27 mouse cellular contexts compared by ENCODE assay signal in the genomic region with DNA sequence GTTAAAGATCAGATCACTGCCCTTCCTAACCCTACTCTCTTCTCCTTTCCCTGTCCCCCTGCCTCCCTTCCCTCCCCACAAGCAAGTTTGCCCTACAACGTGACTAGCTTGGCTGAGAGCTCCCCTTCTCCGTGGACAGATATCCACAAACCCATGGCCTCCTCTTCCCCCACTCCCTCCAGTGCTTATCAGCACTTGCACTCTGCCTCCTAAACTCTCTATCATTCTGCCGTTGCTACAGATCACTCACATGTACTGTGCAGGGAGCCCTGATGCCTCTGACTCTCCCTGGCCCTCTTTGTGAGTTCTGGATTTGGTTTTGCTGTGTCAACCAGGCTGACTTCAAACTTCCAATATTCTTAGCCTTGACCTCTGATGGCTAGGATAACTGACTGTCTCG. TPM values are rescaled to one million over a fixed set of nuclear protein-coding genes. Genes with fewer than 3 reads are reported as not detected.
DNase-seq lines count a peak whose midpoint lies in the region; ATAC-seq and TF ChIP-seq lines count a peak whose summit lies in the region.
"Had no signal": no experiment of that assay in that cellular context is flagged by ENCODE, and none has a peak within 500 bp of the region (broad histone marks: within the 10 kb centered on the region; RNA-seq: fewer than 3 reads in every experiment).

No protein-coding gene starts in this region.

- H3K4me2 ChIP-seq in liver, embryonic 11.5 days: no peak overlapping the region
- H3K4me2 ChIP-seq in liver, embryonic 14.5 days (ENCODE audit: low read depth): no peak overlapping the region
- H3K4me2 ChIP-seq: embryonic facial prominence, embryonic 13.5 days; forebrain, embryonic 12.5 days; forebrain, embryonic 15.5 days; hindbrain, embryonic 12.5 days; hindbrain, embryonic 15.5 days had no signal

- TF ChIP-seq POLR2A in MEL (IDR thresholded peaks at IDR 0.05; ENCODE audit: control insufficient read depth in 1 of 2, insufficient read depth in 1 of 2, low read depth in 1 of 2, low read length in 2 of 2, poor library complexity in 1 of 2): no peak

- no peaks in the 10 kb centered on the region for H3K9me3 ChIP-seq in MEL (replicated peaks; ENCODE audit: insufficient read depth, low read length)
- no peaks in the 10 kb centered on the region for H3K9me3 ChIP-seq in liver, embryonic 11.5 days (ENCODE audit: control insufficient read depth, low read length)
- no peaks in the 10 kb centered on the region for H3K9me3 ChIP-seq in liver, embryonic 14.5 days (ENCODE audit: control insufficient read depth, low read length)
- H3K9me3 ChIP-seq: embryonic facial prominence, embryonic 10.5 days; embryonic facial prominence, embryonic 13.5 days; forebrain, embryonic 12.5 days; forebrain, embryonic 15.5 days; hindbrain, embryonic 12.5 days; hindbrain, embryonic 15.5 days had no signal

- peak; percentile 78 for ATAC-seq in liver, embryonic 11.5 days (replicated peaks; ENCODE audit: low FRiP score)
- ATAC-seq in liver, embryonic 14.5 days (ENCODE audit: insufficient read depth): peak; percentile 69
- peak; percentile 51 for ATAC-seq in megakaryocyte progenitor cell, adult 5-6 weeks (replicated peaks; ENCODE audit: poor library complexity)
- ATAC-seq: CD4-positive, CD25-positive, alpha-beta regulatory T cell, adult 4 months; forebrain, embryonic 15.5 days; Patski had no signal

- no peak overlapping the region for H3K4me3 ChIP-seq in MEL (ENCODE audit: control insufficient read depth in 1 of 2, insufficient read depth in 1 of 2, low read depth in 2 of 2, low read length in 2 of 2)
- no peak overlapping the region for H3K4me3 ChIP-seq in liver, embryonic 11.5 days (ENCODE audit: low read depth, low read length)
- H3K4me3 ChIP-seq in liver, embryonic 14.5 days (ENCODE audit: insufficient read depth in 1 of 2, low read depth in 2 of 2, low read length in 2 of 2): no peak overlapping the region
- H3K4me3 ChIP-seq: embryonic facial prominence, embryonic 10.5 days; embryonic facial prominence, embryonic 13.5 days; erythroblast, embryonic 14.5 days; forebrain, embryonic 12.5 days; forebrain, embryonic 15.5 days; hindbrain, embryonic 12.5 days; hindbrain, embryonic 15.5 days had no signal

- H3K79me2 ChIP-seq in MEL (ENCODE audit: control insufficient read depth, insufficient read depth, low read length, poor library complexity): no peaks in the 10 kb centered on the region

- 23% methylated on average over 4 of the region's 4 CpGs for WGBS in liver, embryonic 11.5 days
- WGBS in liver, embryonic 14.5 days (ENCODE audit: insufficient replicate concordance): 13% methylated on average over 4 of the region's 4 CpGs

- no peak overlapping the region for H3K9ac ChIP-seq in MEL (ENCODE audit: control insufficient read depth, low read depth, low read length, poor library complexity, severe bottlenecking)
- H3K9ac ChIP-seq in liver, embryonic 11.5 days (ENCODE audit: low read depth, low read length): no peak overlapping the region
- H3K9ac ChIP-seq in liver, embryonic 14.5 days (replicated peaks): no peak overlapping the region
- H3K9ac ChIP-seq: embryonic facial prominence, embryonic 13.5 days; forebrain, embryonic 12.5 days; forebrain, embryonic 15.5 days; hindbrain, embryonic 12.5 days; hindbrain, embryonic 15.5 days had no signal

- H3K27ac ChIP-seq in MEL (ENCODE audit: control insufficient read depth, low read depth, low read length): no peak overlapping the region
- no peak overlapping the region for H3K27ac ChIP-seq in liver, embryonic 11.5 days (ENCODE audit: low read depth, low read length)
- H3K27ac ChIP-seq in liver, embryonic 14.5 days: no peak overlapping the region
- H3K27ac ChIP-seq: embryonic facial prominence, embryonic 10.5 days; embryonic facial prominence, embryonic 13.5 days; forebrain, embryonic 12.5 days; forebrain, embryonic 15.5 days; hindbrain, embryonic 12.5 days; hindbrain, embryonic 15.5 days had no signal

- peak; percentile 60 for DNase-seq in MEL (ENCODE audit: low read depth, low spot score)
- peak; percentile 28 for DNase-seq in liver, embryonic 11.5 days (ENCODE audit: low spot score)
- DNase-seq in liver, embryonic 14.5 days (ENCODE audit: low read depth in 3 of 3, low spot score in 3 of 3): no peak
- DNase-seq in Muller cell, postnatal 12 days (ENCODE audit: inconsistent ontology term): no peak
- DNase-seq in ovary, adult 18-20 months (ENCODE audit: low spot score): no peak
- no peak for DNase-seq in testis, postnatal 14 days (ENCODE audit: low spot score)
- DNase-seq: adrenal gland, adult 2 months; adrenal gland, postnatal 14 days; cerebellum, adult 11-12 months; cerebellum, adult 8-10 months; cerebellum, postnatal 10 days; cerebellum, postnatal 36 days; embryo, embryonic 11 days; gastrocnemius, postnatal 25 days; heart, adult 18-20 months had no signal

- TF ChIP-seq CTCF in MEL (IDR thresholded peaks at IDR 0.05 in 2 of 3, conservative IDR thresholded peaks at IDR 0.05 in 1 of 3; ENCODE audit: control insufficient read depth in 1 of 3, insufficient read depth in 1 of 3, low read depth in 2 of 3, low read length in 3 of 3, poor library complexity in 1 of 3, severe bottlenecking in 1 of 3): no peak
- TF ChIP-seq CTCF in liver, embryonic 14.5 days (IDR thresholded peaks at IDR 0.05; ENCODE audit: low read depth): no peak

- peaks cover 0 to 3% of the 10 kb centered on the region in 2 experiments; a peak in 2 of 4 replicates for H3K36me3 ChIP-seq in MEL (ENCODE audit: control insufficient read depth in 1 of 2, insufficient read depth in 2 of 2, low read length in 2 of 2)
- no peaks in the 10 kb centered on the region for H3K36me3 ChIP-seq in liver, embryonic 11.5 days (ENCODE audit: control insufficient read depth, insufficient read depth, low read length)
- H3K36me3 ChIP-seq in liver, embryonic 14.5 days (replicated peaks; ENCODE audit: control insufficient read depth, insufficient read depth, low read depth): no peaks in the 10 kb centered on the region
- H3K36me3 ChIP-seq: embryonic facial prominence, embryonic 10.5 days; embryonic facial prominence, embryonic 13.5 days; forebrain, embryonic 12.5 days; forebrain, embryonic 15.5 days; hindbrain, embryonic 12.5 days; hindbrain, embryonic 15.5 days had no signal

- no peaks in the 10 kb centered on the region for H3K27me3 ChIP-seq in MEL (ENCODE audit: control insufficient read depth in 1 of 2, insufficient read depth in 2 of 2, low read length in 2 of 2)
- no peaks in the 10 kb centered on the region for H3K27me3 ChIP-seq in liver, embryonic 11.5 days (replicated peaks; ENCODE audit: control insufficient read depth, insufficient read depth, low read length)
- no peaks in the 10 kb centered on the region for H3K27me3 ChIP-seq in liver, embryonic 14.5 days (ENCODE audit: control insufficient read depth, insufficient read depth, low read length)
- H3K27me3 ChIP-seq: embryonic facial prominence, embryonic 13.5 days; forebrain, embryonic 15.5 days; hindbrain, embryonic 12.5 days; hindbrain, embryonic 15.5 days had no signal

- H3K4me1 ChIP-seq in MEL (ENCODE audit: control insufficient read depth in 1 of 2, insufficient read depth in 2 of 2, low read length in 2 of 2): peaks cover 5 to 22% of the 10 kb centered on the region in 2 experiments
- H3K4me1 ChIP-seq in liver, embryonic 11.5 days (replicated peaks; ENCODE audit: control insufficient read depth, insufficient read depth, low read length): no peaks in the 10 kb centered on the region
- H3K4me1 ChIP-seq in liver, embryonic 14.5 days (replicated peaks; ENCODE audit: control insufficient read depth in 2 of 2, insufficient read depth in 2 of 2, low read length in 1 of 2): peaks cover 0 to 8% of the 10 kb centered on the region in 2 experiments; a peak in 2 of 4 replicates

- TF ChIP-seq RAD21 in MEL (IDR thresholded peaks at IDR 0.05; ENCODE audit: low read depth, low read length): no peak

- peak; percentile 45 to 74 for TF ChIP-seq EP300 in MEL (IDR thresholded peaks at IDR 0.05; ENCODE audit: low read depth in 1 of 2, low read length in 2 of 2)
- no peak; the same call in 1 of the 2 replicates for TF ChIP-seq EP300 in liver, embryonic 14.5 days (IDR thresholded peaks at IDR 0.05; ENCODE audit: low read depth)

TF ChIP-seq in MEL, 35 proteins besides CTCF, POLR2A, EP300 and RAD21 (continues in another document):
- TF ChIP-seq USF2 (IDR thresholded peaks at IDR 0.05; ENCODE audit: borderline replicate concordance in 1 of 2, insufficient read depth in 1 of 2, low read depth in 1 of 2, low read length in 2 of 2) (no peak), GATA1 (IDR thresholded peaks at IDR 0.05; ENCODE audit: low read depth, low read length) (peak; percentile 59), ZC3H11A (IDR thresholded peaks at IDR 0.05; ENCODE audit: low read depth, low read length) (no peak), ZMIZ1 (IDR thresholded peaks at IDR 0.05; ENCODE audit: low read depth, low read length) (no peak), MAZ (IDR thresholded peaks at IDR 0.05; ENCODE audit: low read depth, low read length) (0 out of 2 replicates have a peak, but pooled peaks have one; percentile 35), SMC3 (IDR thresholded peaks at IDR 0.05; ENCODE audit: low read depth, low read length) (no peak), MXI1 (IDR thresholded peaks at IDR 0.05; ENCODE audit: low read depth, low read length) (peak; percentile 30; the same call in 1 of the 2 replicates), TCF12 (IDR thresholded peaks at IDR 0.05; ENCODE audit: low read depth, low read length) (no peak; the same call in 1 of the 2 replicates)

RNA-seq across cellular contexts. Expression of a gene that starts 16.3 kb away (rescaled TPM):
- 0.39 and 0.42 TPM in 2 replicates for total RNA-seq in MEL (2012; rRNA removed)
- under 1 TPM in 1 of 2 experiments, not detected in 1; 0.58 TPM for polyA plus RNA-seq in MEL (2012; ENCODE audit: insufficient read depth in 1 of 2, insufficient read length in 2 of 2, low read depth in 1 of 2, low replicate concordance in 2 of 2, missing spikeins in 1 of 2)
- polyA plus RNA-seq in liver, embryonic 11.5 days (2014; fragmentation: Nextera tagmentation; extraction: Ambion mirVana): 0.16 and 0.25 TPM in 2 replicates
- 0.11 TPM in 2 replicates for polyA plus RNA-seq in liver, embryonic 14.5 days (2012; rRNA removed)
- 0.11 and 0.14 TPM in 2 replicates for polyA plus RNA-seq in liver, embryonic 14.5 days (2014; fragmentation: Nextera tagmentation; extraction: Ambion mirVana)
- total RNA-seq in megakaryocyte progenitor cell, adult 5-6 weeks (2015): 0.15 TPM in 1 of 2 replicates, not detected in the other
- 0.20 and 0.54 TPM in 2 replicates for total RNA-seq in megakaryocyte progenitor cell, adult 5-6 weeks (2017)
- total RNA-seq: adrenal gland, adult 2 months; gastrocnemius, adult 8-10 months; gastrocnemius, postnatal 25 days; heart, adult 18-20 months; heart, postnatal 25 days had no signal
- polyA plus RNA-seq: CD4-positive, CD25-positive, alpha-beta regulatory T cell, adult 4 months had no signal

RNA-seq across cellular contexts. Expression of a gene that starts 20.8 kb away (rescaled TPM):
- total RNA-seq in MEL (2012; rRNA removed): 24.3 and 25.8 TPM in 2 replicates
- 10 to 100 TPM in 1 of 2 experiments, not detected in 1; 45.3 TPM for polyA plus RNA-seq in MEL (2012; ENCODE audit: insufficient read depth in 1 of 2, insufficient read length in 2 of 2, low read depth in 1 of 2, low replicate concordance in 2 of 2, missing spikeins in 1 of 2)
- 74.9 and 78.5 TPM in 2 replicates for polyA plus RNA-seq in liver, embryonic 11.5 days (2014; fragmentation: Nextera tagmentation; extraction: Ambion mirVana)
- polyA plus RNA-seq in liver, embryonic 14.5 days (2012; rRNA removed): 12.1 and 13.0 TPM in 2 replicates
- polyA plus RNA-seq in liver, embryonic 14.5 days (2014; fragmentation: Nextera tagmentation; extraction: Ambion mirVana): 18.5 and 21.4 TPM in 2 replicates
- total RNA-seq in megakaryocyte progenitor cell, adult 5-6 weeks (2015): 20.4 and 21.5 TPM in 2 replicates
- total RNA-seq in megakaryocyte progenitor cell, adult 5-6 weeks (2017): 13.7 and 14.3 TPM in 2 replicates
- total RNA-seq: gastrocnemius, adult 8-10 months had no signal

Comparison
In these comparisons a context has a peak if more than half of its experiments do, and no peak if none do; other contexts are left out.
1. DNase-seq: peak in MEL (single experiment) and liver, embryonic 11.5 days (single experiment); none in liver, embryonic 14.5 days (0 of 3), Muller cell, postnatal 12 days (single experiment), ovary, adult 18-20 months (single experiment) and testis, postnatal 14 days (single experiment).
2. Peak in every context shown above with its lines, with median percentiles within 50 percentile points of each other: ATAC-seq.